Mouse (Mus musculus): ENCODE results near the gene Hrasls5. TPM values are rescaled to one million over a fixed set of nuclear protein-coding genes. Genes with fewer than 3 reads are reported as not detected.

The Hrasls5 gene
- polyA plus RNA-seq, 1 experiment: not detected

GRCm38 (mm10) chr19:7616231-7616930 is 4.0 kb downstream of the Hrasls5 start:
- 72% methylated on average over 5 of the region's 5 CpGs for WGBS
- TF ChIP-seq CTCF (IDR thresholded peaks at IDR 0.05; ENCODE audit: control insufficient read depth, insufficient read depth, low read length) (no peak), POLR2A (IDR thresholded peaks at IDR 0.05; ENCODE audit: borderline replicate concordance, control insufficient read depth, low read depth, low read length) (no peak)
- Histone ChIP-seq H3K4me3 (replicated peaks; ENCODE audit: control insufficient read depth, low read depth, low read length) (no peak overlapping the region), H3K27ac (ENCODE audit: control insufficient read depth, insufficient read depth, low read depth, low read length, poor library complexity) (no peak overlapping the region), H3K4me1 (ENCODE audit: control insufficient read depth, insufficient read depth, low read length) (no peaks in the 10 kb centered on the region)

GRCm38 (mm10) chr19:7617085-7617484 is 4.7 kb downstream of the Hrasls5 start:
- no peak for TF ChIP-seq POLR2A (IDR thresholded peaks at IDR 0.05; ENCODE audit: borderline replicate concordance, control insufficient read depth, low read depth, low read length)
- no peak for TF ChIP-seq CTCF (IDR thresholded peaks at IDR 0.05; ENCODE audit: control insufficient read depth, insufficient read depth, low read length)
- Histone ChIP-seq H3K27ac (ENCODE audit: control insufficient read depth, insufficient read depth, low read depth, low read length, poor library complexity) (no peak overlapping the region), H3K4me1 (ENCODE audit: control insufficient read depth, insufficient read depth, low read length) (no peaks in the 10 kb centered on the region), H3K4me3 (replicated peaks; ENCODE audit: control insufficient read depth, low read depth, low read length) (no peak overlapping the region)
- WGBS: 66% methylated on average over 3 of the region's 3 CpGs

GRCm38 (mm10) chr19:7617696-7618095 is 5.4 kb downstream of the Hrasls5 start:
- Histone ChIP-seq H3K4me3 (replicated peaks; ENCODE audit: control insufficient read depth, low read depth, low read length) (no peak overlapping the region), H3K4me1 (ENCODE audit: control insufficient read depth, insufficient read depth, low read length) (no peaks in the 10 kb centered on the region), H3K27ac (ENCODE audit: control insufficient read depth, insufficient read depth, low read depth, low read length, poor library complexity) (no peak overlapping the region)
- WGBS: 37% methylated on average over 7 of the region's 7 CpGs
- peak; percentile 53 for TF ChIP-seq CTCF (IDR thresholded peaks at IDR 0.05; ENCODE audit: control insufficient read depth, insufficient read depth, low read length)
- no peak for TF ChIP-seq POLR2A (IDR thresholded peaks at IDR 0.05; ENCODE audit: borderline replicate concordance, control insufficient read depth, low read depth, low read length)

GRCm38 (mm10) chr19:7633021-7633420 is 20.7 kb downstream of the Hrasls5 start:
- no peaks in the 10 kb centered on the region for H3K4me1 ChIP-seq (ENCODE audit: control insufficient read depth, insufficient read depth, low read length)
- H3K4me3 ChIP-seq (replicated peaks; ENCODE audit: control insufficient read depth, low read depth, low read length): no peak overlapping the region
- TF ChIP-seq CTCF (IDR thresholded peaks at IDR 0.05; ENCODE audit: control insufficient read depth, insufficient read depth, low read length) (no peak), POLR2A (IDR thresholded peaks at IDR 0.05; ENCODE audit: borderline replicate concordance, control insufficient read depth, low read depth, low read length) (no peak)
- H3K27ac ChIP-seq (ENCODE audit: control insufficient read depth, insufficient read depth, low read depth, low read length, poor library complexity): no peak overlapping the region

- no peak overlapping the region for H3K27ac ChIP-seq (ENCODE audit: control insufficient read depth, insufficient read depth, low read depth, low read length, poor library complexity)
- TF ChIP-seq POLR2A (IDR thresholded peaks at IDR 0.05; ENCODE audit: borderline replicate concordance, control insufficient read depth, low read depth, low read length) (no peak), CTCF (IDR thresholded peaks at IDR 0.05; ENCODE audit: control insufficient read depth, insufficient read depth, low read length) (no peak)
- 48% methylated on average over 1 of the region's 1 CpGs for WGBS
These were observed 21.4 kb downstream of the Hrasls5 start for GRCm38 (mm10) chr19:7633786-7634185.

GRCm38 (mm10) chr19:7648913-7649666 is 36.7 kb downstream of the Hrasls5 start:
- TF ChIP-seq POLR2A (IDR thresholded peaks at IDR 0.05; ENCODE audit: borderline replicate concordance, control insufficient read depth, low read depth, low read length) (no peak), CTCF (IDR thresholded peaks at IDR 0.05; ENCODE audit: control insufficient read depth, insufficient read depth, low read length) (no peak)
- Histone ChIP-seq H3K27ac (ENCODE audit: control insufficient read depth, insufficient read depth, low read depth, low read length, poor library complexity) (no peak overlapping the region), H3K4me3 (replicated peaks; ENCODE audit: control insufficient read depth, low read depth, low read length) (no peak overlapping the region), H3K4me1 (ENCODE audit: control insufficient read depth, insufficient read depth, low read length) (no peaks in the 10 kb centered on the region)
- 75% methylated on average over 8 of the region's 8 CpGs for WGBS

More at GRCm38 (mm10) chr19:7633786-7634185, 21.4 kb downstream of the Hrasls5 start:
- Histone ChIP-seq H3K4me3 (replicated peaks; ENCODE audit: control insufficient read depth, low read depth, low read length) (no peak overlapping the region), H3K4me1 (ENCODE audit: control insufficient read depth, insufficient read depth, low read length) (no peaks in the 10 kb centered on the region)

GRCm38 (mm10) chr19:7672033-7672432 is 59.7 kb downstream of the Hrasls5 start:
- TF ChIP-seq POLR2A (IDR thresholded peaks at IDR 0.05; ENCODE audit: borderline replicate concordance, control insufficient read depth, low read depth, low read length): no peak
- TF ChIP-seq CTCF (IDR thresholded peaks at IDR 0.05; ENCODE audit: control insufficient read depth, insufficient read depth, low read length): no peak
- H3K4me1 ChIP-seq (ENCODE audit: control insufficient read depth, insufficient read depth, low read length): no peaks in the 10 kb centered on the region
- WGBS: 14% methylated on average over 1 of the region's 1 CpGs
- H3K4me3 ChIP-seq (replicated peaks; ENCODE audit: control insufficient read depth, low read depth, low read length): no peak overlapping the region
- no peak overlapping the region for H3K27ac ChIP-seq (ENCODE audit: control insufficient read depth, insufficient read depth, low read depth, low read length, poor library complexity)

- Histone ChIP-seq H3K4me3 (replicated peaks; ENCODE audit: control insufficient read depth, low read depth, low read length) (no peak overlapping the region), H3K4me1 (ENCODE audit: control insufficient read depth, insufficient read depth, low read length) (no peaks in the 10 kb centered on the region), H3K27ac (ENCODE audit: control insufficient read depth, insufficient read depth, low read depth, low read length, poor library complexity) (no peak overlapping the region)
- WGBS: 70% methylated on average over 1 of the region's 1 CpGs
- no peak for TF ChIP-seq POLR2A (IDR thresholded peaks at IDR 0.05; ENCODE audit: borderline replicate concordance, control insufficient read depth, low read depth, low read length)
- TF ChIP-seq CTCF (IDR thresholded peaks at IDR 0.05; ENCODE audit: control insufficient read depth, insufficient read depth, low read length): no peak
These were observed 75.6 kb downstream of the Hrasls5 start for GRCm38 (mm10) chr19:7687988-7688387.

Other genes starting within 250 kb of the Hrasls5 start
- 13.6 and 35.3 TPM in 2 replicates for gene Spindoc, start 229.5 kb upstream of the Hrasls5 start, polyA plus RNA-seq (2011; ENCODE audit: insufficient read depth, insufficient read length, low replicate concordance, missing spikeins)
- gene 2700081O15Rik, start 194.9 kb upstream of the Hrasls5 start, polyA plus RNA-seq (2011; ENCODE audit: insufficient read depth, insufficient read length, low replicate concordance, missing spikeins): 8.5 and 12.2 TPM in 2 replicates
- gene Rtn3, start 129.3 kb upstream of the Hrasls5 start, polyA plus RNA-seq (2011; ENCODE audit: insufficient read depth, insufficient read length, low replicate concordance, missing spikeins): 53.1 and 78.4 TPM in 2 replicates
- 15.1 and 16.3 TPM in 2 replicates for gene Atl3, start 118.5 kb upstream of the Hrasls5 start, polyA plus RNA-seq (2011; ENCODE audit: insufficient read depth, insufficient read length, low replicate concordance, missing spikeins)
- 23.4 and 49.5 TPM in 2 replicates for gene Pla2g16, start 55.1 kb upstream of the Hrasls5 start, polyA plus RNA-seq (2011; ENCODE audit: insufficient read depth, insufficient read length, low replicate concordance, missing spikeins)
- not detected in 2 replicates for gene Lgals12, start 5.3 kb upstream of the Hrasls5 start, polyA plus RNA-seq (2011; ENCODE audit: insufficient read depth, insufficient read length, low replicate concordance, missing spikeins)
- gene Slc22a19, start 98.8 kb downstream of the Hrasls5 start, polyA plus RNA-seq (2011; ENCODE audit: insufficient read depth, insufficient read length, low replicate concordance, missing spikeins): 0.42 TPM in 1 of 2 replicates, not detected in the other
- not detected in 2 replicates for gene Slc22a26, start 190.1 kb downstream of the Hrasls5 start, polyA plus RNA-seq (2011; ENCODE audit: insufficient read depth, insufficient read length, low replicate concordance, missing spikeins)

All from bone marrow, adult 2 months (tissue).